Mouse (Mus musculus): ENCODE measurements around the gene Rab3c.

- TF ChIP-seq CTCF (IDR thresholded peaks at IDR 0.05; ENCODE audit: borderline replicate concordance, extremely low read depth, insufficient read depth, insufficient read length), result no peak
- TF ChIP-seq POLR2A (IDR thresholded peaks at IDR 0.05; ENCODE audit: borderline replicate concordance, extremely low read depth, insufficient read depth, insufficient read length, poor library complexity, severe bottlenecking), result peak; percentile 46; the same call in 1 of the 2 replicates
These were observed 701 bp downstream of the Rab3c start for GRCm38 (mm10) chr13:110280028-110280562.

All from brain, embryonic 14.5 days (tissue).